Mouse (Mus musculus): ENCODE results near the gene Rbm17. TPM values are rescaled to one million over a fixed set of nuclear protein-coding genes. Genes with fewer than 3 reads are reported as not detected.
"Not testable (repeated sequence)": the region's sequence is repeated elsewhere in the genome, so short reads cannot be mapped to it uniquely, and the experiment has no call there.

Gene Rbm17
- polyA plus RNA-seq, 1 experiment: 62.4 TPM

- DNase-seq: no peak
- no peak overlapping the region for H3K4me3 ChIP-seq (replicated peaks; ENCODE audit: extremely low read depth, low read depth, low read length)
- TF ChIP-seq POLR2A (IDR thresholded peaks at IDR 0.05; ENCODE audit: borderline replicate concordance, extremely low read depth, low read depth, low read length): no peak
- no peaks in the 10 kb centered on the region for H3K4me1 ChIP-seq (ENCODE audit: control insufficient read depth, insufficient read depth, low read length)
- WGBS: 91% methylated on average over 1 of the region's 1 CpGs
These were observed 61.8 kb downstream of the Rbm17 start for GRCm38 (mm10) chr2:11542121-11542520.

GRCm38 (mm10) chr2:11541528-11541927 lies 62.4 kb downstream of the Rbm17 start:
- not testable (repeated sequence) for H3K4me3 ChIP-seq (replicated peaks; ENCODE audit: extremely low read depth, low read depth, low read length); DNase-seq; H3K4me1 ChIP-seq (ENCODE audit: control insufficient read depth, insufficient read depth, low read length)
- WGBS: 40% methylated on average over 1 of the region's 1 CpGs

- no peak for DNase-seq
- WGBS: 56% methylated on average over 8 of the region's 8 CpGs
- Histone ChIP-seq H3K4me3 (replicated peaks; ENCODE audit: extremely low read depth, low read depth, low read length) (no peak overlapping the region), H3K4me1 (ENCODE audit: control insufficient read depth, insufficient read depth, low read length) (peaks cover 2% of the 10 kb centered on the region; the same call in 1 of the 2 replicates)
- TF ChIP-seq POLR2A (IDR thresholded peaks at IDR 0.05; ENCODE audit: borderline replicate concordance, extremely low read depth, low read depth, low read length) (no peak), CTCF (IDR thresholded peaks at IDR 0.05; ENCODE audit: insufficient read depth, low read length) (no peak)
These were observed 68.0 kb downstream of the Rbm17 start for GRCm38 (mm10) chr2:11535966-11536365.

Other genes with a start within 250 kb of the Rbm17 start
- gene Pfkfb3, start 50.1 kb downstream of the Rbm17 start, polyA plus RNA-seq (2012; rRNA removed): 40.2 and 44.4 TPM in 2 replicates
- not detected in 2 replicates for gene Gm17490, start 22.1 kb upstream of the Rbm17 start, polyA plus RNA-seq (2012; rRNA removed)
- 0.23 and 0.30 TPM in 2 replicates for gene Il2ra, start 38.7 kb upstream of the Rbm17 start, polyA plus RNA-seq (2012; rRNA removed)
- gene Il15ra, start 101.1 kb upstream of the Rbm17 start, polyA plus RNA-seq (2012; rRNA removed): 20.7 and 26.2 TPM in 2 replicates
- gene Fbh1, start 173.4 kb upstream of the Rbm17 start, polyA plus RNA-seq (2012; rRNA removed): 34.2 and 44.9 TPM in 2 replicates
- 41.7 and 53.1 TPM in 2 replicates for gene Ankrd16, start 173.7 kb upstream of the Rbm17 start, polyA plus RNA-seq (2012; rRNA removed)

Measured in lung, adult 2 months (tissue).